Mouse (Mus musculus) CH12.LX (cell line): Measurements from ENCODE around the gene Mob4. TPM values are rescaled to one million over a fixed set of nuclear protein-coding genes. Genes with fewer than 3 reads are reported as not detected.

ENCODE experiments used
- DNase-seq: peaks from one replicate; pipeline ENCODE4 v3.0.0-alpha.2; 2013; ENCODE audit errors: extremely low read depth
- H3K27ac ChIP-seq: 2 replicates; pipeline ENCODE4 v1.5.1; 2012; ENCODE audit warnings: low read depth, mild to moderate bottlenecking, control low read depth, moderate library complexity; ENCODE audit not compliant: insufficient read depth
- H3K27me3 ChIP-seq: replicated peaks from 2 replicates; pipeline ENCODE3; 2012; ENCODE audit warnings: inconsistent platforms
- H3K36me3 ChIP-seq, 2 experiments: replicated peaks in 1 of 2; 2 replicates each; pipeline versions ENCODE3 to v1.6.1; 2012; ENCODE audit warnings: inconsistent platforms in 1 of 2, low read length in 1 of 2, mild to moderate bottlenecking in 1 of 2, mixed read lengths in 1 of 2, moderate library complexity in 1 of 2; ENCODE audit not compliant: control insufficient read depth in 1 of 2, insufficient read depth in 1 of 2
- H3K4me1 ChIP-seq, 2 experiments: 2 replicates each; pipeline ENCODE4 v1.6.1; 2012; ENCODE audit warnings: inconsistent platforms in 1 of 2, moderate library complexity in 1 of 2; ENCODE audit not compliant: insufficient read depth in 2 of 2, control insufficient read depth in 1 of 2
- H3K4me2 ChIP-seq: 2 replicates; pipeline ENCODE4 v1.6.1; 2012; ENCODE audit warnings: low read depth, mild to moderate bottlenecking, control low read depth; ENCODE audit not compliant: poor library complexity, insufficient read depth, severe bottlenecking
- H3K4me3 ChIP-seq, 3 experiments: fragments of 150-350 bp in 1 of 3; sonication (generic) in 1 of 3; replicated peaks in 1 of 3; 2 replicates each; pipeline versions ENCODE3 to v1.5.1; 2011 to 2012; ENCODE audit warnings: low read depth in 2 of 3, low read length in 2 of 3, mild to moderate bottlenecking in 2 of 3, moderate library complexity in 2 of 3, control low read depth in 1 of 3, improper control_type of control experiment in 1 of 3, inconsistent platforms in 1 of 3, mixed read lengths in 1 of 3; ENCODE audit not compliant: poor library complexity in 1 of 3
- H3K79me2 ChIP-seq: replicated peaks from 2 replicates; pipeline ENCODE4 v1.6.1; 2012; ENCODE audit warnings: mild to moderate bottlenecking, moderate library complexity; ENCODE audit not compliant: control insufficient read depth, poor library complexity, insufficient read depth, severe bottlenecking; ENCODE audit errors: extremely low read depth
- H3K9ac ChIP-seq: 2 replicates; pipeline ENCODE4 v1.6.1; 2012; ENCODE audit warnings: low read depth, mild to moderate bottlenecking, control low read depth, moderate library complexity; ENCODE audit not compliant: insufficient read depth
- H3K9me3 ChIP-seq: replicated peaks from 2 replicates; pipeline ENCODE3; 2012; ENCODE audit warnings: low read length, inconsistent platforms, mixed read lengths
- CHD1 ChIP-seq: IDR thresholded peaks from 2 replicates; pipeline ENCODE4 v1.6.1; 2012; ENCODE audit warnings: low read depth, low read length, improper control_type of control experiment, inconsistent platforms
- ELF1 ChIP-seq: IDR thresholded peaks from 2 replicates; pipeline ENCODE4 v1.6.1; 2014; ENCODE audit warnings: low read depth, mild to moderate bottlenecking, inconsistent platforms, low read length, improper control_type of control experiment
- IRF4 ChIP-seq: IDR thresholded peaks from 2 replicates; pipeline ENCODE4 v1.6.1; 2014; ENCODE audit warnings: low read depth, mild to moderate bottlenecking, inconsistent platforms, low read length, improper control_type of control experiment
- KAT2A ChIP-seq: IDR thresholded peaks from 2 replicates; pipeline ENCODE4 v1.6.1; 2012; ENCODE audit warnings: low read length, improper control_type of control experiment, inconsistent platforms; ENCODE audit not compliant: insufficient replicate concordance
- MAX ChIP-seq: IDR thresholded peaks from 2 replicates; pipeline ENCODE4 v1.6.1; 2011; ENCODE audit warnings: low read length, improper control_type of control experiment
- MEF2A ChIP-seq: IDR thresholded peaks from 2 replicates; pipeline ENCODE4 v1.6.1; 2014; ENCODE audit warnings: low read depth, mild to moderate bottlenecking, inconsistent platforms, low read length, improper control_type of control experiment, borderline replicate concordance
- MXI1 ChIP-seq: IDR thresholded peaks from 2 replicates; pipeline ENCODE4 v1.6.1; 2011; ENCODE audit warnings: mild to moderate bottlenecking, low read depth, low read length, improper control_type of control experiment
- NELFE ChIP-seq: IDR thresholded peaks from 2 replicates; pipeline ENCODE4 v1.6.1; 2011; ENCODE audit warnings: low read depth, low read length, improper control_type of control experiment
- PAX5 ChIP-seq: IDR thresholded peaks from 2 replicates; pipeline ENCODE4 v1.6.1; 2012; ENCODE audit warnings: low read length, inconsistent platforms, mixed read lengths
- SIN3A ChIP-seq: IDR thresholded peaks from 2 replicates; pipeline ENCODE4 v1.6.1; 2012; ENCODE audit warnings: low read length, improper control_type of control experiment, inconsistent platforms
- SMC3 ChIP-seq: IDR thresholded peaks from 2 replicates; pipeline ENCODE4 v1.6.1; 2011; ENCODE audit warnings: low read depth, low read length, improper control_type of control experiment
- TBP ChIP-seq: conservative IDR thresholded peaks from 2 replicates; pipeline ENCODE4 v1.6.1; 2011; ENCODE audit warnings: low read depth, low read length, improper control_type of control experiment
- TCF12 ChIP-seq: IDR thresholded peaks from 2 replicates; pipeline ENCODE4 v1.6.1; 2014; ENCODE audit warnings: low read depth, mild to moderate bottlenecking, inconsistent platforms, low read length, improper control_type of control experiment
- UBTF ChIP-seq: IDR thresholded peaks from 2 replicates; pipeline ENCODE4 v1.6.1; 2012; ENCODE audit warnings: low read depth, mild to moderate bottlenecking, inconsistent platforms, low read length, improper control_type of control experiment, moderate library complexity
- USF1 ChIP-seq: IDR thresholded peaks from 2 replicates; pipeline ENCODE4 v1.6.1; 2014; ENCODE audit warnings: low read depth, mild to moderate bottlenecking, inconsistent platforms, low read length, improper control_type of control experiment
- USF2 ChIP-seq: conservative IDR thresholded peaks from 2 replicates; pipeline ENCODE4 v1.6.1; 2011; ENCODE audit warnings: low read depth, low read length, improper control_type of control experiment
- ZC3H11A ChIP-seq: IDR thresholded peaks from 2 replicates; pipeline ENCODE4 v1.6.1; 2012; ENCODE audit warnings: low read depth, mild to moderate bottlenecking, inconsistent platforms, low read length, improper control_type of control experiment
- dilution Hi-C: fragments of 300-500 bp; cut with MboI; formaldehyde crosslinking; loops from 2 replicates; pipeline ENCODE4 v1.14.3; 2020; ENCODE audit warnings: low sequenced_read_pairs; ENCODE audit not compliant: extremely low pct_unique_long_range_greater_than_20kb, extremely low pct_ligation_motif_present
- in situ Hi-C: fragments of 300-500 bp; cut with MboI; formaldehyde crosslinking; loops from 3 replicates; pipeline ENCODE4 v1.14.3; 2019; ENCODE audit warnings: low sequenced_read_pairs, low pct_ligation_motif_present, low pct_unique_long_range_greater_than_20kb, mixed read lengths
- polyA plus RNA-seq: library from polyadenylated mRNA; unstranded; fragments of >175 nt; gene quantifications from 2 replicates; pipeline ENCODE4 v1.2.1, GENCODE M21; 2012; ENCODE audit warnings: low read depth; ENCODE audit not compliant: insufficient read length
- total RNA-seq, 2 experiments: library from RNA; depleted of rRNA; stranded (reverse); fragments of 300-350 nt in 1 of 2; fragments of >200 nt in 1 of 2; gene quantifications; 2 replicates each; pipeline ENCODE4 v1.2.3; 2012 to 2014

Mob4 gene
- total and polyA plus RNA-seq, 3 experiments = 12.3 to 49.5 (median 34.1) TPM

DNA sequence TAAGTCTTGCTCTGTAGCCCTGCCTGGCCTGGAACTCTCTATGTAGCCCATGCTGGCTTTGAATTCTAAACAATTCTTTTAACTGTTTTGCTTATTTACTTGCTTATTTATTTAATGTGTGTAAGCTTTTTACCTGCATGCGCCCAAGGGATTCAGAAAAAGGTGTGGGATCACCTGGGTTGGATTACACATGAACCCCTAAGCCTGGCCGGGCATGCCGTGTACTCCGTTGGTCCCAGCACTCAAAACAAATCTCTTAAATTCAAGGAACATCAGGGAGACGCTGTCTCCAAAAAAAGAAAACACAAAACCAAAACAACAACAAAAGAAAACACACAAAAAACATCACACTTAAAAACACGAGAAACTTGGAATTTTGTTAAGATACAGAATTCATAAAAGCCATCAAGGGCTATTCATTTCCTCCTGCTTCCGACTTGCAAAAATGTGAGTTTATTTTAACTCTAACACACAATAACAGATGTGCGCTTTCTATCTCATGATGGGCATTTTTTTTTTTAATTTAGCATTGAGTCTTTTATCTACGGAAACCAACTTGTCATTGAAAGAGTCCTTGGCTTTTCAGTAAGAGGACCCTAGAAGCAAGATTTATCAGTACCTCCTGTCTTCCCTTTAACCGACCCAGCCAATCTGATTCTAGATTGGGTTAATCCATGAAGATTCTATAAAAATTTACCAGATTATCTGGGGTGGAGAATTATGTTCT lies 678 bp upstream of the Mob4 start:
- Histone ChIP-seq H3K36me3 (peaks cover 0 to 19% of the 10 kb centered on the region in 2 experiments), H3K4me2 (peak overlapping the region; percentile 63), H3K4me1 (peaks cover 3 to 30% of the 10 kb centered on the region in 2 experiments), H3K27me3 (no peaks in the 10 kb centered on the region), H3K9ac (peak overlapping the region; percentile 78), H3K9me3 (no peaks in the 10 kb centered on the region), H3K4me3 (peak overlapping the region; percentile 43 to 98 (median 63)), H3K27ac (no peak overlapping the region), H3K79me2 (peaks cover 36% of the 10 kb centered on the region)
- dilution Hi-C loops = no loop called here
- no peak for DNase-seq
- TF ChIP-seq SMC3 (no peak), ZC3H11A (no peak), UBTF (0 out of 2 replicates have a peak, but pooled peaks have one; percentile 4), TCF12 (no peak), CHD1 (no peak; the same call in 1 of the 2 replicates), PAX5 (no peak), KAT2A (no peak), TBP (no peak)
- in situ Hi-C loops = no loop called here

DNA sequence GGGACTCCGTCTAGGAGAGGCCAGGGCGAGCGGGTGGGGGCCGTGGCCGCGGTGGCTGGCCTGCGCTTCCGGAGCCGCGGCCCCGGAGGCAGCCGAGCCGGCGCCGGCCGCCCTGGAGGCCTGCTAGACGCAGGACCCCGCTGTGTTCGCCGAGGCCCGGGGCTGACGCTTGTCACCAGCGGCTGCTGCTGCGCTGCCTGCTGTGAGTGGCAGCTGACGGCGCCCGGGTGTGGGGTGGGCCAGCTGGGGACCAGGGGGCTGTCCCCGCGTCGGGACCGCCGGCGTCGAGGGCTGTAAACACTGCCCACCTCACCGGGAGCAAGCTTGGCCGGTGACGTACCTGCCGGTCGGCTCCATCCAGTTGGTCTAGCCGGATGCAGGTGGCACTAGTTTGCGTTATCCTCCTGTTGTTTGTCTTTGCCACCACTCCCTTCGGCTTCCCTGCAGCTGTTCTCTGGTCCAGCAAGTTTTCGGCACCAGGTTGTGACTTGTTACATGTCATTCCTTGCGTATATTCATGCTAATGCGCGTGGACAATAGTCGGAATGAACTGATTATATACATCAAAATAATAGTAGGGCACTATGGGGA lies 488 bp downstream of the Mob4 start:
- Histone ChIP-seq H3K27me3 (no peaks in the 10 kb centered on the region), H3K36me3 (peaks cover 0 to 25% of the 10 kb centered on the region in 2 experiments), H3K79me2 (peaks cover 43% of the 10 kb centered on the region), H3K9me3 (no peaks in the 10 kb centered on the region), H3K4me2 (peak overlapping the region; percentile 99), H3K27ac (peak overlapping the region; percentile 81), H3K9ac (peak overlapping the region; percentile 92), H3K4me3 (peak overlapping the region; percentile 61 to 98 (median 84)), H3K4me1 (peaks cover 3 to 30% of the 10 kb centered on the region in 2 experiments)
- in situ Hi-C loops (no loop called here), dilution Hi-C loops (no loop called here)
- peak; percentile 63 for DNase-seq
- peak; percentile 50 for TF ChIP-seq MXI1
- 0 out of 2 replicates have a peak, but pooled peaks have one; percentile 54 for TF ChIP-seq MAX
- TF ChIP-seq USF2 = no peak
- 0 out of 2 replicates have a peak, but pooled peaks have one; percentile 11 for TF ChIP-seq IRF4
- TF ChIP-seq MEF2A = 0 out of 2 replicates have a peak, but pooled peaks have one; percentile 28
- peak; percentile 63 for TF ChIP-seq SIN3A
- no peak for TF ChIP-seq ELF1
- no peak for TF ChIP-seq USF1
- TF ChIP-seq TCF12 = no peak
- TF ChIP-seq NELFE = 0 out of 2 replicates have a peak, but pooled peaks have one; percentile 2
- TF ChIP-seq UBTF = peak; percentile 67; the same call in 1 of the 2 replicates
